Mouse (Mus musculus): ENCODE results near the gene Aplnr.

GRCm38 (mm10) chr2:85156136-85156535 lies 20.1 kb downstream of the Aplnr start:
- no peak for TF ChIP-seq POLR2A (IDR thresholded peaks at IDR 0.05; ENCODE audit: extremely low read depth, insufficient read depth, low read length)
- no peak for TF ChIP-seq CTCF (IDR thresholded peaks at IDR 0.05; ENCODE audit: extremely low read depth, insufficient read depth, low read length)
